Mouse (Mus musculus): Measurements from ENCODE around the gene F7.

DNA sequence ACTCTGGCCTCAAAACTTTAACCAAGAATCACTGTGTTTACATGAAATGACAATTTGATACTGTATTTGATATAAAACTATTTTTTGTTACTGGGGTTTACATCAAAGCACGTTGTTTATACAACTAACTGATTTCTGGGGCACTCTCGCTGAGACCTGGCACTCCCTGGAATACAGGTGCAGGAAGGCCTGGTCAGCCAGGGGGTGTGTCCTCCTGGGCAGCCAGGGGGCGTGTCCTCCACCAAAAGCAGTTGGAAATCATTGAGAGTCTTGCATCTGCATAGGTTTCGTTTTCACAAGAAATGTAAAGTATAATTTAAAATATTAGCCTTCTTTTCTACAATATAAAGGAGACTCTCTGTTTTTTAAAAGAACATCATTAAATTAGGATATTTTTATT lies 6.3 kb upstream of the F7 start:
- TF ChIP-seq POLR2A (IDR thresholded peaks at IDR 0.05; ENCODE audit: borderline replicate concordance, control insufficient read depth, low read depth, low read length) (no peak), CTCF (IDR thresholded peaks at IDR 0.05; ENCODE audit: control insufficient read depth, insufficient read depth, low read length) (no peak)
